Mouse (Mus musculus): Measurements from ENCODE around the gene Gm10553. TPM values are rescaled to one million over a fixed set of nuclear protein-coding genes. Genes with fewer than 3 reads are reported as not detected.
"Not testable (repeated sequence)": the region's sequence is repeated elsewhere in the genome, so short reads cannot be mapped to it uniquely, and the experiment has no call there.

Gene Gm10553
- polyA plus RNA-seq, 1 experiment from 2014 or later, result not detected

- WGBS, result 89% methylated on average over 7 of the region's 7 CpGs
- H3K27ac ChIP-seq (replicated peaks); H3K36me3 ChIP-seq; DNase-seq (ENCODE audit: low spot score); H3K27me3 ChIP-seq (ENCODE audit: low read depth, poor library complexity, severe bottlenecking); H3K4me3 ChIP-seq; H3K4me1 ChIP-seq: not testable (repeated sequence)
- H3K9me3 ChIP-seq (replicated peaks), result peaks cover 16% of the 10 kb centered on the region
These were observed 12.3 kb downstream of the Gm10553 start for GRCm38 (mm10) chr1:85112266-85112665.

- 72% methylated on average over 2 of the region's 5 CpGs for WGBS
- not testable (repeated sequence) for H3K27ac ChIP-seq (replicated peaks); H3K4me3 ChIP-seq; H3K36me3 ChIP-seq; DNase-seq (ENCODE audit: low spot score); H3K4me1 ChIP-seq; H3K27me3 ChIP-seq (ENCODE audit: low read depth, poor library complexity, severe bottlenecking)
- peaks cover 20% of the 10 kb centered on the region for H3K9me3 ChIP-seq (replicated peaks)
These were observed 12.9 kb downstream of the Gm10553 start for GRCm38 (mm10) chr1:85112889-85113288.

- WGBS, result 82% methylated on average over 3 of the region's 3 CpGs
- H3K4me3 ChIP-seq; DNase-seq (ENCODE audit: low spot score); H3K4me1 ChIP-seq; H3K27me3 ChIP-seq (ENCODE audit: low read depth, poor library complexity, severe bottlenecking); H3K27ac ChIP-seq (replicated peaks); H3K36me3 ChIP-seq: not testable (repeated sequence)
- H3K9me3 ChIP-seq (replicated peaks), result peaks cover 20% of the 10 kb centered on the region
These were observed 14.1 kb downstream of the Gm10553 start for GRCm38 (mm10) chr1:85114078-85114477.

- H3K4me3 ChIP-seq; H3K4me1 ChIP-seq; H3K27ac ChIP-seq (replicated peaks); H3K36me3 ChIP-seq; H3K27me3 ChIP-seq (ENCODE audit: low read depth, poor library complexity, severe bottlenecking); DNase-seq (ENCODE audit: low spot score): not testable (repeated sequence)
- WGBS, result 51% methylated on average over 6 of the region's 6 CpGs
- H3K9me3 ChIP-seq (replicated peaks), result peaks cover 20% of the 10 kb centered on the region
These were observed 14.9 kb downstream of the Gm10553 start for GRCm38 (mm10) chr1:85114666-85115402.

- not testable (repeated sequence) for H3K27me3 ChIP-seq (ENCODE audit: low read depth, poor library complexity, severe bottlenecking); H3K36me3 ChIP-seq; H3K4me3 ChIP-seq; DNase-seq (ENCODE audit: low spot score); H3K27ac ChIP-seq (replicated peaks); H3K4me1 ChIP-seq
- 72% methylated on average over 5 of the region's 6 CpGs for WGBS
- H3K9me3 ChIP-seq (replicated peaks), result peaks cover 15% of the 10 kb centered on the region
These were observed 17.6 kb downstream of the Gm10553 start for GRCm38 (mm10) chr1:85117537-85117936.

- 81% methylated on average over 5 of the region's 6 CpGs for WGBS
- not testable (repeated sequence) for H3K36me3 ChIP-seq
These were observed 18.4 kb downstream of the Gm10553 start for GRCm38 (mm10) chr1:85118341-85118740.

GRCm38 (mm10) chr1:85121841-85122240 lies 21.9 kb downstream of the Gm10553 start:
- not testable (repeated sequence) for H3K36me3 ChIP-seq; DNase-seq (ENCODE audit: low spot score); H3K4me1 ChIP-seq; H3K27ac ChIP-seq (replicated peaks); H3K4me3 ChIP-seq; H3K9me3 ChIP-seq (replicated peaks); H3K27me3 ChIP-seq (ENCODE audit: low read depth, poor library complexity, severe bottlenecking)
- WGBS, result 97% methylated on average over 4 of the region's 4 CpGs

More at GRCm38 (mm10) chr1:85118341-85118740, 18.4 kb downstream of the Gm10553 start:
- H3K4me3 ChIP-seq; H3K27ac ChIP-seq (replicated peaks); H3K4me1 ChIP-seq; DNase-seq (ENCODE audit: low spot score); H3K27me3 ChIP-seq (ENCODE audit: low read depth, poor library complexity, severe bottlenecking): not testable (repeated sequence)
- H3K9me3 ChIP-seq (replicated peaks), result peaks cover 12% of the 10 kb centered on the region

GRCm38 (mm10) chr1:85133671-85134070 lies 33.7 kb downstream of the Gm10553 start:
- 94% methylated on average over 22 of the region's 22 CpGs for WGBS

More at GRCm38 (mm10) chr1:85133671-85134070, 33.7 kb downstream of the Gm10553 start:
- H3K36me3 ChIP-seq; DNase-seq (ENCODE audit: low spot score); H3K4me3 ChIP-seq; H3K27ac ChIP-seq (replicated peaks); H3K9me3 ChIP-seq (replicated peaks); H3K4me1 ChIP-seq; H3K27me3 ChIP-seq (ENCODE audit: low read depth, poor library complexity, severe bottlenecking): not testable (repeated sequence)

Other genes with a start within 250 kb of the Gm10553 start
- 2.6 and 7.6 TPM in 2 replicates for gene Slc16a14, start 165.0 kb upstream of the Gm10553 start, polyA plus RNA-seq (2016; fragmentation: Nextera tagmentation; extraction: Ambion mirVana)
- not detected in 2 replicates for gene A530032D15Rik, start 9.7 kb downstream of the Gm10553 start, polyA plus RNA-seq (2016; fragmentation: Nextera tagmentation; extraction: Ambion mirVana)
- gene C130026I21Rik, start 170.4 kb downstream of the Gm10553 start, polyA plus RNA-seq (2016; fragmentation: Nextera tagmentation; extraction: Ambion mirVana), result not detected in 2 replicates

Data from midbrain, embryonic 10.5 days (tissue).